31 mouse cellular contexts compared by ENCODE assay signal in genomic region chr10:108892441-108892840, GRCm38 (mm10).
"Had no signal": no experiment of that assay in that cellular context is flagged by ENCODE, and none has a peak within 500 bp of the region (broad histone marks: within the 10 kb centered on the region; RNA-seq: fewer than 3 reads in every experiment).

No protein-coding gene starts in this region.

- ATAC-seq: liver, embryonic 12.5 days; liver, postnatal 0 days; lung, postnatal 0 days; midbrain, embryonic 13.5 days; midbrain, embryonic 15.5 days; midbrain, embryonic 16.5 days had no signal

- H3K27ac ChIP-seq: left cerebral cortex, adult 2 months; limb, embryonic 10.5 days; limb, embryonic 12.5 days; limb, embryonic 13.5 days; limb, embryonic 15.5 days; liver, embryonic 12.5 days; liver, embryonic 13.5 days; liver, embryonic 14.5 days; liver, embryonic 15.5 days; lung, embryonic 15.5 days; macrophage; midbrain, embryonic 10.5 days; midbrain, embryonic 12.5 days; midbrain, embryonic 13.5 days; midbrain, embryonic 15.5 days had no signal

- H3K9me3 ChIP-seq: limb, embryonic 10.5 days; limb, embryonic 12.5 days; limb, embryonic 13.5 days; limb, embryonic 15.5 days; liver, embryonic 12.5 days; liver, embryonic 13.5 days; liver, embryonic 15.5 days; lung, embryonic 15.5 days; midbrain, embryonic 10.5 days; midbrain, embryonic 12.5 days; midbrain, embryonic 13.5 days; midbrain, embryonic 15.5 days had no signal

- H3K4me1 ChIP-seq: limb, embryonic 10.5 days; limb, embryonic 12.5 days; limb, embryonic 13.5 days; limb, embryonic 15.5 days; liver, embryonic 12.5 days; liver, embryonic 13.5 days; liver, embryonic 15.5 days; lung, embryonic 15.5 days; megakaryocyte, embryonic 14.5 days; midbrain, embryonic 10.5 days; midbrain, embryonic 12.5 days; midbrain, embryonic 13.5 days; midbrain, embryonic 15.5 days had no signal

- H3K27me3 ChIP-seq: limb, embryonic 12.5 days; limb, embryonic 13.5 days; limb, embryonic 15.5 days; liver, embryonic 12.5 days; liver, embryonic 13.5 days; liver, embryonic 15.5 days; lung, embryonic 15.5 days; megakaryocyte, embryonic 14.5 days; midbrain, embryonic 12.5 days; midbrain, embryonic 13.5 days; midbrain, embryonic 15.5 days had no signal

- H3K9ac ChIP-seq: limb, embryonic 12.5 days; limb, embryonic 13.5 days; limb, embryonic 15.5 days; liver, embryonic 12.5 days; liver, embryonic 13.5 days; liver, embryonic 14.5 days; liver, embryonic 15.5 days; liver, postnatal 0 days; lung, embryonic 14.5 days; lung, embryonic 15.5 days; midbrain, embryonic 12.5 days; midbrain, embryonic 13.5 days; midbrain, embryonic 15.5 days had no signal

- H3K36me3 ChIP-seq: limb, embryonic 10.5 days; limb, embryonic 12.5 days; limb, embryonic 13.5 days; limb, embryonic 15.5 days; liver, embryonic 12.5 days; liver, embryonic 13.5 days; liver, embryonic 15.5 days; lung, embryonic 15.5 days; midbrain, embryonic 12.5 days; midbrain, embryonic 13.5 days; midbrain, embryonic 15.5 days had no signal

- H3K4me2 ChIP-seq: limb, embryonic 12.5 days; limb, embryonic 13.5 days; limb, embryonic 15.5 days; liver, embryonic 11.5 days; liver, embryonic 12.5 days; liver, embryonic 13.5 days; liver, embryonic 15.5 days; lung, embryonic 14.5 days; lung, embryonic 15.5 days; midbrain, embryonic 12.5 days; midbrain, embryonic 13.5 days; midbrain, embryonic 15.5 days had no signal

- H3K4me3 ChIP-seq: left cerebral cortex, adult 2 months; limb, embryonic 10.5 days; limb, embryonic 12.5 days; limb, embryonic 13.5 days; limb, embryonic 15.5 days; liver, embryonic 12.5 days; liver, embryonic 13.5 days; liver, embryonic 15.5 days; lung, embryonic 15.5 days; megakaryocyte, embryonic 14.5 days; midbrain, embryonic 10.5 days; midbrain, embryonic 12.5 days; midbrain, embryonic 13.5 days; midbrain, embryonic 15.5 days; myocyte had no signal

- DNase-seq: left cerebral cortex, postnatal 4 days; liver; liver, embryonic 13.5 days; liver, postnatal 0 days; lung, adult 18-20 months; lung, adult 2 months; lung, embryonic 14.5 days; lung, postnatal 10 days; lung, postnatal 14 days; lung, postnatal 36 days; lung, postnatal 4 days; midbrain, embryonic 14.5 days had no signal
